Mouse (Mus musculus) midbrain, embryonic 14.5 days (tissue): ENCODE measurements at regions not wholly inside any gene's neighbourhood (a gene's known extent, or its start where the extent isn't known, plus 50 kb on each side); places are given as distances from the start of the nearest gene placed in this dataset.

Experiments used
- ATAC-seq: fragments of 200-750 bp; cut with Nextera tagmentation; 2 replicates; pipeline ENCODE4 v1.8.0; 2017; ENCODE audit warnings: moderate number of reproducible peaks, moderate library complexity; ENCODE audit not compliant: low FRiP score, low TSS enrichment
- DNase-seq: peaks from one replicate; pipeline ENCODE4 v3.0.0-alpha.2; 2015
- H3K27ac ChIP-seq: fragments of 300-500 bp; sonication (generic); replicated peaks from 2 replicates; pipeline ENCODE4 v1.5.1; 2014; ENCODE audit warnings: mild to moderate bottlenecking, low read depth, low read length, moderate library complexity
- H3K27me3 ChIP-seq: fragments of 300-500 bp; sonication (generic); 2 replicates; pipeline ENCODE4 v1.6.1; 2014; ENCODE audit warnings: low read length, control low read depth, mixed read lengths; ENCODE audit not compliant: control insufficient read depth, insufficient read depth
- H3K36me3 ChIP-seq: fragments of 300-500 bp; sonication (generic); 2 replicates; pipeline ENCODE4 v1.6.1; 2014; ENCODE audit warnings: low read length, control low read depth; ENCODE audit not compliant: control insufficient read depth, insufficient read depth
- H3K4me1 ChIP-seq: fragments of 300-500 bp; sonication (generic); 2 replicates; pipeline ENCODE4 v1.6.1; 2014; ENCODE audit warnings: mild to moderate bottlenecking, antibody characterized with exemption, low read length, control low read depth; ENCODE audit not compliant: control insufficient read depth, insufficient read depth
- H3K4me2 ChIP-seq: fragments of 300-500 bp; sonication (generic); 2 replicates; pipeline ENCODE4 v1.6.1; 2014; ENCODE audit warnings: mild to moderate bottlenecking, low read length, moderate library complexity
- H3K4me3 ChIP-seq: fragments of 300-500 bp; sonication (generic); replicated peaks from 2 replicates; pipeline ENCODE4 v1.5.1; 2014; ENCODE audit warnings: low read depth, low read length
- H3K9ac ChIP-seq: fragments of 300-500 bp; sonication (generic); replicated peaks from 2 replicates; pipeline ENCODE4 v1.6.1; 2014; ENCODE audit warnings: mild to moderate bottlenecking, low read length, moderate library complexity
- H3K9me3 ChIP-seq: fragments of 300-500 bp; sonication (generic); 2 replicates; pipeline ENCODE4 v1.6.1; 2016; ENCODE audit warnings: low read length, control low read depth, mixed read lengths; ENCODE audit not compliant: control insufficient read depth
- WGBS: fragments of 180-500 bp; shearing (Covaris S2); extraction: QIAGEN DNeasy Blood & Tissue Kit; methylation state at CpG from one replicate; pipeline ENCODE4 v1.1.7; 2014; 5-methylcytosine and 5-hydroxymethylcytosine counted together

- ATAC-seq, result no peak
Observed at GRCm38 (mm10) chr11:8715775-8716174, 51.4 kb upstream of the Tns3 start.

More at GRCm38 (mm10) chr11:8715775-8716174, 51.4 kb upstream of the Tns3 start:
- no peak overlapping the region for H3K4me3 ChIP-seq
- no peaks in the 10 kb centered on the region for H3K9me3 ChIP-seq
- no peaks in the 10 kb centered on the region for H3K36me3 ChIP-seq
- H3K9ac ChIP-seq, result no peak overlapping the region
- 72% methylated on average over 2 of the region's 2 CpGs for WGBS
- H3K4me2 ChIP-seq, result no peak overlapping the region
- no peak overlapping the region for H3K27ac ChIP-seq
- no peaks in the 10 kb centered on the region for H3K27me3 ChIP-seq
- peak; percentile 16 for DNase-seq
- H3K4me1 ChIP-seq, result no peaks in the 10 kb centered on the region
